Mouse (Mus musculus): ENCODE results near the gene Cops2. TPM values are rescaled to one million over a fixed set of nuclear protein-coding genes. Genes with fewer than 3 reads are reported as not detected.

Cops2 gene
- polyA plus RNA-seq, 1 experiment = 7.1 TPM

DNA sequence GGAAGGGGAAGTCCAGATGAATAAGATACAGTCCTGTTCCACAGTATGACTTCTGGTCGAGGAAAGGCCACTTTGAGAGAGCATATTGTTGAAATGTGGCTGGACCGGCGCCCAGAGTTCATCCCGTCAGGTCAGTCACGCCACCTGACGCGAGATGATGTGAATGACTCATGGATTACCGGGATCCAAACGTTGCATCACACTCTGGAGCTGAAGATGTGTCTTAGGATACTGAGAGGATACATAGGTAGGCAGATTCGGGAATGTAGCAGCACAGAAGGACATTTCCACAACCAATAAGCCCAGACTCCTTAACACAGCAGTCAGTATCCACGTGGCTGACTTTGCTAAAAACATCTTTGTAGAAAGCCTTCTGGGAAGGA lies 66.1 kb downstream of the Cops2 start:
- TF ChIP-seq POLR2A (IDR thresholded peaks at IDR 0.05; ENCODE audit: control insufficient read depth, extremely low read depth, insufficient read depth, low read length, poor library complexity) (no peak), CTCF (IDR thresholded peaks at IDR 0.05; ENCODE audit: borderline replicate concordance, control insufficient read depth, extremely low read depth, insufficient read depth, low read length, poor library complexity) (no peak)
- no peak for DNase-seq
- WGBS = 88% methylated on average over 11 of the region's 11 CpGs
- Histone ChIP-seq H3K27ac (ENCODE audit: control insufficient read depth, insufficient read depth, low read length) (no peak overlapping the region), H3K36me3 (ENCODE audit: control insufficient read depth, insufficient read depth, low read length) (no peaks in the 10 kb centered on the region), H3K4me1 (replicated peaks; ENCODE audit: control insufficient read depth, insufficient read depth, low read length) (peaks cover 18% of the 10 kb centered on the region), H3K4me3 (ENCODE audit: control insufficient read depth, insufficient read depth, low read length) (no peak overlapping the region), H3K27me3 (ENCODE audit: control insufficient read depth, insufficient read depth, low read length) (no peaks in the 10 kb centered on the region)

DNA sequence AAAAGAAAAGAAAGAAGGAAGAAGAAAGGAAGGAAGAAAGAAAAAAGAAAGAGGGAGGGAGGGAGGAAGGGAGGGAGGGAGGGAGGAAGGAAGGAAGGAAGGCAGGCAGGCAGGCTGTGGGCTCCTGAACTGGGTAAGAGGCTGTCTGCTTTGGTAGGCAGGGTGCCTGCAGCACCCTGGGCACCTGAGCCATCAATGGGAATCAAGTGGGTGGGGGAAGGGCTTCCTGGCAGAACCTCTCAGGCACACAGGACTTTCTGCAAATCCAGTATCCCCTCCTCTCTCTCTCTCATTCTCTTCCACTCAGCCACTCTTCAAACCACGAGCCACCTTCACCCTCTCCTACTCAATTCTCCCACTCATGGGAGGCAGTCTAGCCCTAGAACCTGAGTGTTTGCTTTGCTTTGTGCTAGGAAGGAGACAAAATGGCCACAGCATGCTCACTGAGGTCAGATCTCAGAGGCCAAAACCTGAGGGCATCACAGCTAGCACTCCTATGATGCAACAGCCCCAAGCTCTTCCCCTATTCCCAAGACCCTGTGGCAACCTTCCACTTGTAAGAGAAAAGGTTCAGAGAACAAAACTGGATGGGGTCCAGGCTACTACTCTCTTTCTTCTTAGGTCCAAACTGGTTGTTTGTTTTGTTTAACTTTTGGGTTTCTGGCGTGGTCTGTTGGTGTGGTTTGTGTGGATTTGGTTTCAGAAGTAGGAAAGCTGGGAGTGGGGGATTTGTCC lies 66.6 kb downstream of the Cops2 start:
- H3K36me3 ChIP-seq (ENCODE audit: control insufficient read depth, insufficient read depth, low read length) = no peaks in the 10 kb centered on the region
- H3K4me1 ChIP-seq (replicated peaks; ENCODE audit: control insufficient read depth, insufficient read depth, low read length) = peaks cover 17% of the 10 kb centered on the region
- H3K27me3 ChIP-seq (ENCODE audit: control insufficient read depth, insufficient read depth, low read length) = no peaks in the 10 kb centered on the region
- peak overlapping the region; percentile 54; the same call in 1 of the 2 replicates for H3K27ac ChIP-seq (ENCODE audit: control insufficient read depth, insufficient read depth, low read length)
- 47% methylated on average over 2 of the region's 2 CpGs for WGBS
- H3K4me3 ChIP-seq (ENCODE audit: control insufficient read depth, insufficient read depth, low read length) = no peak overlapping the region
- no peak for DNase-seq
- TF ChIP-seq CTCF (IDR thresholded peaks at IDR 0.05; ENCODE audit: borderline replicate concordance, control insufficient read depth, extremely low read depth, insufficient read depth, low read length, poor library complexity) = no peak
- no peak for TF ChIP-seq POLR2A (IDR thresholded peaks at IDR 0.05; ENCODE audit: control insufficient read depth, extremely low read depth, insufficient read depth, low read length, poor library complexity)

DNA sequence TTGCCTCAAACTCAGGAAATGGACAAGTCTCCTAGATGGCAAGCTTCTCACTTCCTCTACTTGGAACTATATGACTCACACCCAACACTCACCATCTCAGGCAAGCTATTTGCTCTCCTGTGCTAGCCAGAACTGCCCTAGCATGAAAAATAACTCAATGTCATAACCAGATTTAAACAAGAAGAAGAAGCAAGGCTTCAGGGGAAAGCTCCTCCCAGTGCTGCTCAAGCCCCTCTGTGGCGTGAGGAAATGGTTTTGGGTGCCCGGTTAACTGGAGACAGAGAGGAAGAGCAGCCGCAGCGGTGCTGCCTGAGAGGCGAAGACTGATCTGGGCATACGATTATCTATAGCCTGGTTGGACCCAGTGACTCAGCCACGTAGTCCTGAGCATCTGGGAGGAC lies 67.5 kb downstream of the Cops2 start:
- Histone ChIP-seq H3K27ac (ENCODE audit: control insufficient read depth, insufficient read depth, low read length) (peak overlapping the region; percentile 69), H3K4me3 (ENCODE audit: control insufficient read depth, insufficient read depth, low read length) (peak overlapping the region; percentile 22; the same call in 1 of the 2 replicates), H3K27me3 (ENCODE audit: control insufficient read depth, insufficient read depth, low read length) (no peaks in the 10 kb centered on the region), H3K4me1 (replicated peaks; ENCODE audit: control insufficient read depth, insufficient read depth, low read length) (peaks cover 15% of the 10 kb centered on the region), H3K36me3 (ENCODE audit: control insufficient read depth, insufficient read depth, low read length) (no peaks in the 10 kb centered on the region)
- TF ChIP-seq POLR2A (IDR thresholded peaks at IDR 0.05; ENCODE audit: control insufficient read depth, extremely low read depth, insufficient read depth, low read length, poor library complexity) = no peak
- no peak for TF ChIP-seq CTCF (IDR thresholded peaks at IDR 0.05; ENCODE audit: borderline replicate concordance, control insufficient read depth, extremely low read depth, insufficient read depth, low read length, poor library complexity)
- DNase-seq = peak; percentile 33
- 5% methylated on average over 7 of the region's 7 CpGs for WGBS

DNA sequence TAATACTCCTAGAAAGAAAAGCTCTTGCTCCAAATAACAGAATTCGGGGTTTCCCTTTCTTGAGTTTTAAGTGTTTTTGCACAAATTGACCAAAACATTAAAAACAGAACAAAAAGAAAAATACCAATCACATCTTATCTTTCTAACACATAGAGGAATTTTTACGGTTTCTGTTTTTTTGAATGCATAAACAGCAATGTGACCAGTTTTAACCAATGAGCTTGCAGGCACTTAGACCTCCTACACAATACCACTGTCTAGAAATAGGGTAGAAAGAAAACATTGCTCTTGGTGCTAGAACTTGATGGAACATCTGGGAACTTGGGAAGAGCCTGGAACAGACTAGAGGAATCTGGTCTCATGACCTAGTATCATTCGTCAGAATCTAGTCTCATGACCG lies 68.7 kb downstream of the Cops2 start:
- Histone ChIP-seq H3K4me3 (ENCODE audit: control insufficient read depth, insufficient read depth, low read length) (no peak overlapping the region), H3K36me3 (ENCODE audit: control insufficient read depth, insufficient read depth, low read length) (no peaks in the 10 kb centered on the region), H3K4me1 (replicated peaks; ENCODE audit: control insufficient read depth, insufficient read depth, low read length) (peaks cover 15% of the 10 kb centered on the region), H3K27me3 (ENCODE audit: control insufficient read depth, insufficient read depth, low read length) (no peaks in the 10 kb centered on the region), H3K27ac (ENCODE audit: control insufficient read depth, insufficient read depth, low read length) (no peak overlapping the region)
- 96% methylated on average over 4 of the region's 4 CpGs for WGBS
- TF ChIP-seq CTCF (IDR thresholded peaks at IDR 0.05; ENCODE audit: borderline replicate concordance, control insufficient read depth, extremely low read depth, insufficient read depth, low read length, poor library complexity) = no peak
- no peak for TF ChIP-seq POLR2A (IDR thresholded peaks at IDR 0.05; ENCODE audit: control insufficient read depth, extremely low read depth, insufficient read depth, low read length, poor library complexity)
- DNase-seq = no peak

DNA sequence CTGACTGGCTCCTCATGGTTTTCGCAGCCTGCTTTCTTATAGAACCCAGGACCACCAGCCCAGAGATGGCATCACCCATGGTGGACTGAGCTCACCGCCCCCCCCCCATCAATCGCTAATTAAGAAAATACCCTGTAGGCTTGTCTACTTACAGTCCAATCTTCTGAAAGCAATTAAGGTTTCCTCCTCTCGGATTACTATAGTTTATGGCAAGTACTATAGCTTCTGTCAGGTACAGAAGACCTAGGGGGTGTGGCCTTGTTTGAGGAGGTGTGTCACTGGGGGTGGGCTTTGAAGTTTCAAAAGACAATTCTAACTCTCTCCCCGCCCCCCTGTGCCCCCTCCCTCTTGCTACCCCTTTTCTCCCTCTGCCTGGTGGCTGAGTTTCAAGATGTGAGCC lies 69.7 kb downstream of the Cops2 start:
- 92% methylated on average over 5 of the region's 5 CpGs for WGBS
- TF ChIP-seq CTCF (IDR thresholded peaks at IDR 0.05; ENCODE audit: borderline replicate concordance, control insufficient read depth, extremely low read depth, insufficient read depth, low read length, poor library complexity) = no peak
- TF ChIP-seq POLR2A (IDR thresholded peaks at IDR 0.05; ENCODE audit: control insufficient read depth, extremely low read depth, insufficient read depth, low read length, poor library complexity) = no peak
- Histone ChIP-seq H3K27ac (ENCODE audit: control insufficient read depth, insufficient read depth, low read length) (no peak overlapping the region), H3K36me3 (ENCODE audit: control insufficient read depth, insufficient read depth, low read length) (no peaks in the 10 kb centered on the region), H3K4me3 (ENCODE audit: control insufficient read depth, insufficient read depth, low read length) (no peak overlapping the region), H3K4me1 (replicated peaks; ENCODE audit: control insufficient read depth, insufficient read depth, low read length) (peaks cover 15% of the 10 kb centered on the region), H3K27me3 (ENCODE audit: control insufficient read depth, insufficient read depth, low read length) (no peaks in the 10 kb centered on the region)
- DNase-seq = no peak

DNA sequence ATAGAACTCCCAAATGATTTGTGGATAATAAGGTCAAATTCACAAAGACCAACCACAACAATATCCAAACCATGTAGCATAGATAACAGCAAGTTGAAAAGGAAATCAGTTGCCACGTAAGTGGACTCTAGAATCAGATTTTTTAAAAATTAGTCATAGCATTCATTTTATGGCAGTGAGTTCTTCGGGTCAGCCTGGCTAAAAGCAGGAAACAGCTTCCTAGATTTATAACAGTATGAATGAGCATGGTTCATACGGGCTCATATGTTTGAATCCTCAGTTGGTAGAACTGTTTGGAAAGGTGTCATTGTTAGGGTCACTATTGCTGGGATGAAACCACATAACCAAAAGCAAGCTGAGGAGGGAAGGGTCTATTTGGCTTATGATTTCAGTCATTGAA lies 70.2 kb downstream of the Cops2 start:
- DNase-seq = no peak
- Histone ChIP-seq H3K4me1 (replicated peaks; ENCODE audit: control insufficient read depth, insufficient read depth, low read length) (peaks cover 15% of the 10 kb centered on the region), H3K4me3 (ENCODE audit: control insufficient read depth, insufficient read depth, low read length) (no peak overlapping the region), H3K27me3 (ENCODE audit: control insufficient read depth, insufficient read depth, low read length) (no peaks in the 10 kb centered on the region), H3K36me3 (ENCODE audit: control insufficient read depth, insufficient read depth, low read length) (no peaks in the 10 kb centered on the region), H3K27ac (ENCODE audit: control insufficient read depth, insufficient read depth, low read length) (no peak overlapping the region)
- TF ChIP-seq CTCF (IDR thresholded peaks at IDR 0.05; ENCODE audit: borderline replicate concordance, control insufficient read depth, extremely low read depth, insufficient read depth, low read length, poor library complexity) = no peak
- no peak for TF ChIP-seq POLR2A (IDR thresholded peaks at IDR 0.05; ENCODE audit: control insufficient read depth, extremely low read depth, insufficient read depth, low read length, poor library complexity)
- WGBS = 77% methylated on average over 3 of the region's 3 CpGs
